Mouse (Mus musculus): ENCODE data around the gene Uchl3.
A peak's percentile ranks its signal among the peaks of the same experiment; 100 is the strongest.

Uchl3 gene

GRCm38 (mm10) chr14:101666536-101666935 is 12.8 kb downstream of the Uchl3 start:
- DNase-seq (ENCODE audit: low read depth), result no peak

GRCm38 (mm10) chr14:101668626-101669025 is 14.9 kb downstream of the Uchl3 start:
- no peak for DNase-seq (ENCODE audit: low read depth)

- DNase-seq (ENCODE audit: low read depth), result no peak
Observed at GRCm38 (mm10) chr14:101672226-101672625, 18.5 kb downstream of the Uchl3 start.

GRCm38 (mm10) chr14:101687696-101688095 is 33.9 kb downstream of the Uchl3 start:
- no peak for DNase-seq (ENCODE audit: low read depth)

- DNase-seq (ENCODE audit: low read depth), result no peak
Observed at GRCm38 (mm10) chr14:101688406-101688805, 34.6 kb downstream of the Uchl3 start.

- DNase-seq (ENCODE audit: low read depth), result no peak
Observed at GRCm38 (mm10) chr14:101704479-101704878, 50.7 kb downstream of the Uchl3 start.

GRCm38 (mm10) chr14:101707088-101707487 is 53.3 kb downstream of the Uchl3 start:
- no peak for DNase-seq (ENCODE audit: low read depth)

- DNase-seq (ENCODE audit: low read depth), result no peak
Observed at GRCm38 (mm10) chr14:101714414-101714813, 60.6 kb downstream of the Uchl3 start.

- DNase-seq (ENCODE audit: low read depth), result peak; percentile 20
Observed at GRCm38 (mm10) chr14:101729237-101729971, 75.6 kb downstream of the Uchl3 start, which contains the start of the genes Gm9922 and Lmo7. Gm9922 (minus strand) TSS chr14:101729814. Lmo7 (plus strand) TSS chr14:101729957.

GRCm38 (mm10) chr14:101729972-101730692 is 76.4 kb downstream of the Uchl3 start:
- peak; percentile 4 for DNase-seq (ENCODE audit: low read depth)

- DNase-seq (ENCODE audit: low read depth), result no peak
Observed at GRCm38 (mm10) chr14:101733542-101734303, 80.0 kb downstream of the Uchl3 start.

- no peak for DNase-seq (ENCODE audit: low read depth)
Observed at GRCm38 (mm10) chr14:101737501-101737900, 83.7 kb downstream of the Uchl3 start.
